Mouse (Mus musculus) cerebellum, adult (tissue): ENCODE measurements at regions not wholly inside any gene's neighbourhood (a gene's known extent, or its start where the extent isn't known, plus 50 kb on each side); places are given as distances from the start of the nearest gene placed in this dataset.
"Not testable (repeated sequence)": the region's sequence is repeated elsewhere in the genome, so short reads cannot be mapped to it uniquely, and the experiment has no call there.

Experiments
- ATAC-seq: cut with Nextera tagmentation; 2 replicates; pipeline ENCODE4 v1.9.2; 2017; ENCODE audit warnings: mild to moderate bottlenecking, moderate library complexity, mixed read lengths; ENCODE audit not compliant: insufficient number of reproducible peaks, low FRiP score, low TSS enrichment

- no peak for ATAC-seq
Measured at GRCm38 (mm10) chr17:82904961-82905360, 310.1 kb upstream of the Pkdcc start.

GRCm38 (mm10) chr17:82905483-82905882 lies 309.6 kb upstream of the Pkdcc start:
- no peak for ATAC-seq

DNA sequence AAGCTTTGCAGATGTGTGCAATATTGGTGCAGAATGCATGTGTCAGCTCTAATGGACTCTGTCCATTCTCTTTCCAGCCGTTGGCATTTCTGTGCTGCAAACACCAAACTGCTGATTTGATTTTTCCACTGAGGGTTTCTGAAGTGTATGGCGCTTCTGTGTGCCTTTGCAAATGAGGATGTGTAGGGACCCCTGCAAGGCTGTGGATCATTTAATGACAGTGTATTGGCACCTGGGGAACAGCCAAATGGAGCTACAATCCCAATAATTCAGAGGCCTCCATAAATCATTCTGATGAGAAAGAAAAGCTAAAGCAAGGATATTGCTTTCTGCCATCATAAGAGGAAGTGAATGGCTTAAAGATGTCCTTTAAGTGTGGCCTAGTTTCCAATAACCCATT lies 305.9 kb upstream of the Pkdcc start:
- ATAC-seq: no peak

DNA sequence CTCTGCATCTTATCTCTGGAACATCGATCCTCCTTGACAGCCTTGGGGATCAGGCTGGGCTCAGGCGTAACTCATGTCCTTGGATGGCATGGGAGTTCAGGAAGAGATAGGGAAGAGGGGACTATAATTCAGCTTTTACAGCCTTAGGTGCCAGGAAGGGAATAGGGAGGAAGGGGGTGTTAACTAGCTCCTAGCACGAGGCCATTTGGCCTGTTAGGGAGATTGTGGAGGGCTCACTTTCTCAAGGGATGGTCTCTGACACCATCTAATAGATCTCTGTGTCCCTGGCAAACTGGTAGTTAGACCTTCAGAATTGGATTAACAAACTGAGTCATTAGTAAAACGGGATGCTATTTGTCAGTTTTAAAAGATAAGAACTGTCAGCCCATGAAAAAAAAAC lies 292.1 kb upstream of the Pkdcc start:
- ATAC-seq: not testable (repeated sequence)

- no peak for ATAC-seq
Measured at GRCm38 (mm10) chr17:82925751-82926150, 289.3 kb upstream of the Pkdcc start.

- no peak for ATAC-seq
Measured at GRCm38 (mm10) chr17:82927681-82928080, 287.4 kb upstream of the Pkdcc start.

DNA sequence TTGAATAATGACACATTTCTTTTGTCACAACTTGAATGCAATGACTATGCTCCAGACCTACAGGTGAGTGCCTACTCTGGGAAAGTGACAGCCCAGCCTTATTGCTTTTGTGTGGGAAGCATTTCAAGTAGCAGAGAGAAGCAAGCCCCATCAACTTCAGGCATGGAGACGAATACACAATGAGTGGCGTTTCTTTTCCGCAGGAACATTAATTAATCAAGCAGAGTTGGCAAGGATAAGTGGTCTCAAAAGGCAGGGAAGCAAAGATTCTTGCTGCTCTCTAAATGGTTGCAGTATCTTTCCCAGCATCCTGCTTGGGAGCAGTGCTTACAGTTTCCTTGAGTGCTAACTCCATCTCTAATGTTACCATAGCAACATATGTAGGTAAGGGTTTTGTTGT lies 285.6 kb upstream of the Pkdcc start:
- ATAC-seq: no peak

GRCm38 (mm10) chr17:82930738-82931137 lies 284.4 kb upstream of the Pkdcc start:
- ATAC-seq: no peak

GRCm38 (mm10) chr17:82931476-82931875 lies 283.6 kb upstream of the Pkdcc start:
- no peak for ATAC-seq

DNA sequence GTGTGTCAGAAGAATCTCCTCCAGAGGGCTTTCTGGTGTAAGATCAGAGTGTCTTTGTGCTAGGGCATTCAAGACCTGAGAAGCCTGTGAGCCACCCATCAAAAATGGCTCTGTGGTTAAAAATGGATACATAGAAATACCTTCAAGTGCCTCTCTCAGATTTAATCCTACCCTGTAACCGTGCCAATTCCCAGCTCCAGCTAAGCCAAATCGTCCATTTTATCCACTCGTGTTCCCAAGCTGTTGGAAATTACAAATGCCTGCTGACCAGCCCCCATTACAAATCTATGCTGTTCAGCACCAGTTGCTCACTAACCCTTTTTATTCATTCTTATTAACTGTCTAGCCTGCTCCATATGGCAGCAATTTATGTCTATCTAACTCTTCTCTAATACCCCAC lies 278.3 kb upstream of the Pkdcc start:
- no peak for ATAC-seq

DNA sequence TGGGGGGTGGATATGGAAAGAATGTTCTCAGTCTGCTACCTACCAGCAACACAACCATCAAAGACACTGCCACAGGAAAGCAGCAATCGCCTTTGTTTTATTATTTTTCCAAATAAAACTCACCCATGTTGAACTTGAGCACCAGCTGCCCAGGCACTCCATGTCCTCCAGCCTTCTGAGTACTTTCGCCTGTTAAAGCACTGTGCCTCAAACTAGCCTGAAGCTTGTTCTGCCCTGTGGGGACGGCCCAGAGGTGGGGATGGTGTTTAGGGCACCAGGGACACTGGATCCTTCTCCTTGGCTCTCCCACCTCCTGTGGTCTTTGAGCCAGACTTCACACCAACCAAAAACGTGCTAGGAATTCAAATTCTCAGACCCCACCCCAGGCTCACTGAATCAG lies 269.0 kb upstream of the Pkdcc start:
- no peak for ATAC-seq

DNA sequence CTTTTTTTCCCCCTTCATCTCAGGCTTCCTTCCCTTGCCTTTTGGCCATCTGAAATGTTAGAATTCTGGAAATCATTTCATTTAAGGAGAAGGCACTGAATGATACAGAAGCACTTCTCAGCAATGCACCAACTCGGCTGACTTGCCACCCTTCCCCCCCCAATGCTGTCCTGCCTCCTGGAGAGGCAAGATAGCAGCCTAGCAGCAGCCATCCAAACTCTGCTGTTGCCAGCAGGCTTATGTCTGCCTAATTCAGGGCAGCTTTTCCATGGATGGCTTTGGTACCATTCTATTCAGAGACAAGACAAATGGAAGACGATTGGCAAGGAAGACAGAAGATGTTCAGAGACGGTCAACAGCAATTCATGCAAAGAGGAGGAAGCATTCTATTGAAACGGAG lies 265.3 kb upstream of the Pkdcc start:
- ATAC-seq: no peak

GRCm38 (mm10) chr17:82950268-82950667 lies 264.8 kb upstream of the Pkdcc start:
- no peak for ATAC-seq

GRCm38 (mm10) chr17:82957409-82957808 lies 257.7 kb upstream of the Pkdcc start:
- ATAC-seq: no peak

- ATAC-seq: no peak
Measured at GRCm38 (mm10) chr17:82963374-82963773, 251.7 kb upstream of the Pkdcc start.

GRCm38 (mm10) chr17:82999710-83000109 lies 215.4 kb upstream of the Pkdcc start:
- ATAC-seq: no peak

DNA sequence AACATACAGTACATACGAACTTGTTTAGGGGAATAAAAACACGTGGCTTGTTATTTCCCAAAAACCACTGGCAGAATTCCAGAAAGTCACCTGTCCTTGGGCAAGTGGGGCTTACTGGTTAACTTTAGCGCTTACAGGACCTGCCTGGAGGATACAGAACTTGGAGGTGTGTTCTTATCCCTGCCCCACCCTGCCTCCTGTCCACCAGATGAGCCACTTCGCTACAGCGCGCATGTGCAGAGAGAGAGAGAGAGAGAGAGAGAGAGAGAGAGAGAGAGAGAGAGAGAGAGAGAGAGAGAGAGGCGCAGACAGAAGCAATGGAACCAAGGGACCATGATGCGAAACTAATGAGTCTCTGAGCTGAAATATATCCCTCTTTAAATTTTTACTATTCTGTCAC lies 214.7 kb upstream of the Pkdcc start:
- ATAC-seq: no peak

- ATAC-seq: no peak
Measured at GRCm38 (mm10) chr17:83001567-83001966, 213.5 kb upstream of the Pkdcc start.

GRCm38 (mm10) chr17:83010845-83011244 lies 204.2 kb upstream of the Pkdcc start:
- no peak for ATAC-seq

GRCm38 (mm10) chr17:83015656-83016055 lies 199.4 kb upstream of the Pkdcc start:
- no peak for ATAC-seq

- no peak for ATAC-seq
Measured at GRCm38 (mm10) chr17:83016936-83017335, 198.2 kb upstream of the Pkdcc start.

DNA sequence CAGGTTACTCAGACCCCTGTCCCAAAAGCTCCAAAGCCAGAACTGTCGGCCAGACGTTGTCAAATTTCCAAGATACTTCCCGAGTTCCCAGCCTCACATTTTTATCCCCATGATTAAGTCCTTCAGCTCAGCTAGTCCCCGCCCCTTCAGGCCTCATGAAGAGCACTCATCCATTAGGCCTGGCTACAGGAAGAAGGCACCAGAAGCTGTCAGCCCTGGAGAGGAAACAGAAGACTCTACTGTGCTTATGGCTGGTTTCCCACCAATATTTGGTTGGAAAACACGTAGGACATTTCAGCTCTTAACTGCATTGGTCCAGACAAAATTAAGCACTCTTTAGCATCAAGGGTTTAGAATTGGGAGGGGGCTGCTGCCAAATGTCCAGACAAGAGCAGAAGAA lies 195.8 kb upstream of the Pkdcc start:
- no peak for ATAC-seq

DNA sequence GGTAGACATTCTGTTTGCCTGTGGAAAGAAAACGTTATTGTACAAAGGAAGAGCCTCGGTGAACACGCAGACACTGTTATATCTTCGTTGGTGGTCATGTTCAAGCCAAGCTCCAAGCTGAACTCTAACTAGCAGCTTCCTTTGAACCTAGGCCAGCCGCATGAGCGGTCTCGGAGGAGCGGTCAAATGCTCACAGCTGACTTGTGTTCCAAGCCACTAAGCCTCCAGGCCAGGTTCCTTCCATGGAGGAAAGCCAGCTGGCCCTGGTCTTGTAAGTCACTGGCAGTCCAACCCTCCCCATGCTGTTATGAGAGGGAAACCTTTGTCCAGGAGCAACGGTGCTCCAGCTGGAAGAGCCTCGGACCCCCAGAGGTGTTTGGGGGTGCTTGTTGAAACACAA lies 194.5 kb upstream of the Pkdcc start:
- ATAC-seq: peak; percentile 54; the same call in 1 of the 2 replicates
